Mouse (Mus musculus): ENCODE data around the gene Stpg2. TPM values are rescaled to one million over a fixed set of nuclear protein-coding genes. Genes with fewer than 3 reads are reported as not detected.
"Not testable (repeated sequence)": the region's sequence is repeated elsewhere in the genome, so short reads cannot be mapped to it uniquely, and the experiment has no call there.

Stpg2 gene
- polyA plus RNA-seq, 1 experiment, result not detected

- Histone ChIP-seq H3K27ac (ENCODE audit: insufficient read depth, low read depth, low read length) (no peak overlapping the region), H3K4me1 (ENCODE audit: control insufficient read depth, insufficient read depth, low read length) (no peaks in the 10 kb centered on the region), H3K4me3 (ENCODE audit: insufficient read depth, low read depth, low read length) (no peak overlapping the region)
- TF ChIP-seq POLR2A (IDR thresholded peaks at IDR 0.05; ENCODE audit: insufficient read depth, low read depth, low read length) (no peak), CTCF (IDR thresholded peaks at IDR 0.05; ENCODE audit: insufficient read depth, low read depth, low read length) (no peak)
Measured at GRCm38 (mm10) chr3:139581298-139581697, 375.8 kb downstream of the Stpg2 start.

- WGBS, result 82% methylated on average over 3 of the region's 3 CpGs
- no peaks in the 10 kb centered on the region for H3K4me1 ChIP-seq (ENCODE audit: control insufficient read depth, insufficient read depth, low read length)
Measured at GRCm38 (mm10) chr3:139599508-139599907, 394.0 kb downstream of the Stpg2 start.

GRCm38 (mm10) chr3:139608267-139608666 lies 402.8 kb downstream of the Stpg2 start:
- not testable (repeated sequence) for H3K4me3 ChIP-seq (ENCODE audit: insufficient read depth, low read depth, low read length); H3K4me1 ChIP-seq (ENCODE audit: control insufficient read depth, insufficient read depth, low read length); H3K27ac ChIP-seq (ENCODE audit: insufficient read depth, low read depth, low read length)

More at GRCm38 (mm10) chr3:139599508-139599907, 394.0 kb downstream of the Stpg2 start:
- H3K27ac ChIP-seq (ENCODE audit: insufficient read depth, low read depth, low read length), result no peak overlapping the region
- TF ChIP-seq POLR2A (IDR thresholded peaks at IDR 0.05; ENCODE audit: insufficient read depth, low read depth, low read length) (no peak), CTCF (IDR thresholded peaks at IDR 0.05; ENCODE audit: insufficient read depth, low read depth, low read length) (no peak)
- no peak overlapping the region for H3K4me3 ChIP-seq (ENCODE audit: insufficient read depth, low read depth, low read length)

GRCm38 (mm10) chr3:139614641-139615040 lies 409.1 kb downstream of the Stpg2 start:
- H3K4me3 ChIP-seq (ENCODE audit: insufficient read depth, low read depth, low read length), result no peak overlapping the region
- no peak overlapping the region for H3K27ac ChIP-seq (ENCODE audit: insufficient read depth, low read depth, low read length)
- TF ChIP-seq POLR2A (IDR thresholded peaks at IDR 0.05; ENCODE audit: insufficient read depth, low read depth, low read length) (no peak), CTCF (IDR thresholded peaks at IDR 0.05; ENCODE audit: insufficient read depth, low read depth, low read length) (no peak)
- no peaks in the 10 kb centered on the region for H3K4me1 ChIP-seq (ENCODE audit: control insufficient read depth, insufficient read depth, low read length)
- 77% methylated on average over 3 of the region's 3 CpGs for WGBS

- Histone ChIP-seq H3K27ac (ENCODE audit: insufficient read depth, low read depth, low read length) (no peak overlapping the region), H3K4me1 (ENCODE audit: control insufficient read depth, insufficient read depth, low read length) (no peaks in the 10 kb centered on the region), H3K4me3 (ENCODE audit: insufficient read depth, low read depth, low read length) (no peak overlapping the region)
- 92% methylated on average over 7 of the region's 7 CpGs for WGBS
- TF ChIP-seq POLR2A (IDR thresholded peaks at IDR 0.05; ENCODE audit: insufficient read depth, low read depth, low read length) (no peak), CTCF (IDR thresholded peaks at IDR 0.05; ENCODE audit: insufficient read depth, low read depth, low read length) (no peak)
Measured at GRCm38 (mm10) chr3:139615791-139616190, 410.3 kb downstream of the Stpg2 start.

GRCm38 (mm10) chr3:139637887-139638286 lies 432.4 kb downstream of the Stpg2 start:
- Histone ChIP-seq H3K27ac (ENCODE audit: insufficient read depth, low read depth, low read length) (no peak overlapping the region), H3K4me3 (ENCODE audit: insufficient read depth, low read depth, low read length) (no peak overlapping the region), H3K4me1 (ENCODE audit: control insufficient read depth, insufficient read depth, low read length) (no peaks in the 10 kb centered on the region)
- WGBS, result 39% methylated on average over 8 of the region's 8 CpGs
- TF ChIP-seq CTCF (IDR thresholded peaks at IDR 0.05; ENCODE audit: insufficient read depth, low read depth, low read length) (no peak), POLR2A (IDR thresholded peaks at IDR 0.05; ENCODE audit: insufficient read depth, low read depth, low read length) (no peak)

GRCm38 (mm10) chr3:139651505-139651904 lies 446.0 kb downstream of the Stpg2 start:
- 81% methylated on average over 4 of the region's 4 CpGs for WGBS
- no peak overlapping the region for H3K4me3 ChIP-seq (ENCODE audit: insufficient read depth, low read depth, low read length)
- H3K4me1 ChIP-seq (ENCODE audit: control insufficient read depth, insufficient read depth, low read length), result no peaks in the 10 kb centered on the region
- TF ChIP-seq POLR2A (IDR thresholded peaks at IDR 0.05; ENCODE audit: insufficient read depth, low read depth, low read length) (no peak), CTCF (IDR thresholded peaks at IDR 0.05; ENCODE audit: insufficient read depth, low read depth, low read length) (no peak)
- H3K27ac ChIP-seq (ENCODE audit: insufficient read depth, low read depth, low read length), result no peak overlapping the region

- 22% methylated on average over 4 of the region's 4 CpGs for WGBS
- Histone ChIP-seq H3K4me3 (ENCODE audit: insufficient read depth, low read depth, low read length) (no peak overlapping the region), H3K4me1 (ENCODE audit: control insufficient read depth, insufficient read depth, low read length) (no peaks in the 10 kb centered on the region), H3K27ac (ENCODE audit: insufficient read depth, low read depth, low read length) (no peak overlapping the region)
- no peak for TF ChIP-seq POLR2A (IDR thresholded peaks at IDR 0.05; ENCODE audit: insufficient read depth, low read depth, low read length)
- no peak for TF ChIP-seq CTCF (IDR thresholded peaks at IDR 0.05; ENCODE audit: insufficient read depth, low read depth, low read length)
Measured at GRCm38 (mm10) chr3:139659416-139659815, 453.9 kb downstream of the Stpg2 start.

- no peak for TF ChIP-seq CTCF (IDR thresholded peaks at IDR 0.05; ENCODE audit: insufficient read depth, low read depth, low read length)
- TF ChIP-seq POLR2A (IDR thresholded peaks at IDR 0.05; ENCODE audit: insufficient read depth, low read depth, low read length), result no peak
- no peaks in the 10 kb centered on the region for H3K4me1 ChIP-seq (ENCODE audit: control insufficient read depth, insufficient read depth, low read length)
- no peak overlapping the region for H3K4me3 ChIP-seq (ENCODE audit: insufficient read depth, low read depth, low read length)
- no peak overlapping the region for H3K27ac ChIP-seq (ENCODE audit: insufficient read depth, low read depth, low read length)
Measured at GRCm38 (mm10) chr3:139662241-139662640, 456.7 kb downstream of the Stpg2 start.

GRCm38 (mm10) chr3:139663712-139664245 lies 458.3 kb downstream of the Stpg2 start:
- H3K4me1 ChIP-seq (ENCODE audit: control insufficient read depth, insufficient read depth, low read length), result no peaks in the 10 kb centered on the region
- TF ChIP-seq POLR2A (IDR thresholded peaks at IDR 0.05; ENCODE audit: insufficient read depth, low read depth, low read length) (no peak), CTCF (IDR thresholded peaks at IDR 0.05; ENCODE audit: insufficient read depth, low read depth, low read length) (no peak)
- no peak overlapping the region for H3K27ac ChIP-seq (ENCODE audit: insufficient read depth, low read depth, low read length)
- WGBS, result 90% methylated on average over 5 of the region's 5 CpGs
- H3K4me3 ChIP-seq (ENCODE audit: insufficient read depth, low read depth, low read length), result no peak overlapping the region

Data from olfactory bulb, adult 2 months (tissue).